Mouse (Mus musculus) heart, embryonic 14.5 days (tissue): Measurements from ENCODE around the gene Gramd4. TPM values are rescaled to one million over a fixed set of nuclear protein-coding genes. Genes with fewer than 3 reads are reported as not detected.

ENCODE experiments used
- ATAC-seq: fragments of 200-750 bp; cut with Nextera tagmentation; 2 replicates; pipeline ENCODE4 v1.8.0; 2017; ENCODE audit warnings: low read depth, moderate TSS enrichment; ENCODE audit not compliant: insufficient number of reproducible peaks, insufficient read depth, low FRiP score
- H3K27ac ChIP-seq, 2 experiments: fragments of 200-500 bp in 1 of 2; fragments of 300-500 bp in 1 of 2; sonication (generic) in 1 of 2; replicated peaks in 1 of 2; 2 replicates each; pipeline ENCODE4 v1.5.1; 2012 to 2014; ENCODE audit warnings: low read depth in 2 of 2, low read length in 2 of 2, control low read depth in 1 of 2, mild to moderate bottlenecking in 1 of 2, mixed read lengths in 1 of 2; ENCODE audit not compliant: control insufficient read depth in 1 of 2, insufficient read depth in 1 of 2
- H3K27me3 ChIP-seq: fragments of 300-500 bp; sonication (generic); 2 replicates; pipeline ENCODE4 v1.6.1; 2014; ENCODE audit warnings: mild to moderate bottlenecking, low read length, control low read depth; ENCODE audit not compliant: control insufficient read depth, insufficient read depth
- H3K36me3 ChIP-seq: fragments of 300-500 bp; sonication (generic); 2 replicates; pipeline ENCODE4 v1.6.1; 2014; ENCODE audit warnings: mild to moderate bottlenecking, control low read depth, low read length, mixed read lengths; ENCODE audit not compliant: control insufficient read depth, insufficient read depth
- H3K4me1 ChIP-seq, 2 experiments: fragments of 200-500 bp in 1 of 2; fragments of 300-500 bp in 1 of 2; sonication (generic) in 1 of 2; 2 replicates each; pipeline ENCODE4 v1.6.1; 2012 to 2014; ENCODE audit warnings: low read length in 2 of 2, control low read depth in 1 of 2, mixed read lengths in 1 of 2; ENCODE audit not compliant: control insufficient read depth in 2 of 2, insufficient read depth in 2 of 2
- H3K4me2 ChIP-seq: fragments of 300-500 bp; sonication (generic); 2 replicates; pipeline ENCODE4 v1.6.1; 2014; ENCODE audit warnings: mild to moderate bottlenecking, low read length
- H3K4me3 ChIP-seq, 2 experiments: fragments of 200-500 bp in 1 of 2; fragments of 300-500 bp in 1 of 2; sonication (generic) in 1 of 2; 2 replicates each; pipeline ENCODE4 v1.5.1; 2012 to 2014; ENCODE audit warnings: low read length in 2 of 2, mild to moderate bottlenecking in 2 of 2, control low read depth in 1 of 2, low read depth in 1 of 2, moderate library complexity in 1 of 2; ENCODE audit not compliant: control insufficient read depth in 1 of 2, insufficient read depth in 1 of 2
- H3K9ac ChIP-seq: fragments of 300-500 bp; sonication (generic); 2 replicates; pipeline ENCODE4 v1.6.1; 2014; ENCODE audit warnings: mild to moderate bottlenecking, low read length
- H3K9me3 ChIP-seq: fragments of 300-500 bp; sonication (generic); 2 replicates; pipeline ENCODE4 v1.6.1; 2016; ENCODE audit warnings: low read length, control low read depth; ENCODE audit not compliant: control insufficient read depth
- WGBS: fragments of 180-500 bp; shearing (Covaris S2); extraction: QIAGEN DNeasy Blood & Tissue Kit; methylation state at CpG from one replicate; pipeline ENCODE4 v1.1.7; 2014; 5-methylcytosine and 5-hydroxymethylcytosine counted together
- polyA plus RNA-seq: library from polyadenylated mRNA; unstranded; fragments of >200 nt; fragmentation: Nextera tagmentation; extraction: Ambion mirVana; gene quantifications from 2 replicates; pipeline ENCODE4 v1.2.1, GENCODE M21; 2014

Gramd4 gene
- polyA plus RNA-seq, 1 experiment from 2014 or later, result 10.9 TPM

GRCm38 (mm10) chr15:86140323-86140722 is 82.8 kb downstream of the Gramd4 start:
- Histone ChIP-seq H3K9me3 (no peaks in the 10 kb centered on the region), H3K27me3 (no peaks in the 10 kb centered on the region), H3K4me3 (no peak overlapping the region), H3K9ac (no peak overlapping the region), H3K36me3 (peaks cover 73% of the 10 kb centered on the region), H3K4me2 (no peak overlapping the region), H3K4me1 (no peaks in the 10 kb centered on the region), H3K27ac (no peak overlapping the region)
- 33% methylated on average over 10 of the region's 10 CpGs for WGBS
- no peak for ATAC-seq

GRCm38 (mm10) chr15:86144577-86144976 is 87.1 kb downstream of the Gramd4 start:
- Histone ChIP-seq H3K9ac (no peak overlapping the region), H3K27me3 (no peaks in the 10 kb centered on the region), H3K9me3 (no peaks in the 10 kb centered on the region), H3K4me1 (no peaks in the 10 kb centered on the region), H3K27ac (no peak overlapping the region), H3K36me3 (peaks cover 92% of the 10 kb centered on the region), H3K4me3 (no peak overlapping the region), H3K4me2 (no peak overlapping the region)
- 80% methylated on average over 7 of the region's 7 CpGs for WGBS
- no peak for ATAC-seq

GRCm38 (mm10) chr15:86145046-86145445 is 87.6 kb downstream of the Gramd4 start:
- no peak overlapping the region for H3K4me3 ChIP-seq
- no peak overlapping the region for H3K9ac ChIP-seq
- peaks cover 91% of the 10 kb centered on the region for H3K36me3 ChIP-seq
- ATAC-seq, result no peak
- no peaks in the 10 kb centered on the region for H3K27me3 ChIP-seq
- H3K9me3 ChIP-seq, result no peaks in the 10 kb centered on the region
- WGBS, result 90% methylated on average over 7 of the region's 7 CpGs
- H3K27ac ChIP-seq, result no peak overlapping the region
- H3K4me2 ChIP-seq, result no peak overlapping the region
- H3K4me1 ChIP-seq, result no peaks in the 10 kb centered on the region

- Histone ChIP-seq H3K9me3 (no peaks in the 10 kb centered on the region), H3K27ac (no peak overlapping the region), H3K9ac (no peak overlapping the region), H3K4me1 (no peaks in the 10 kb centered on the region), H3K27me3 (no peaks in the 10 kb centered on the region), H3K36me3 (peaks cover 87% of the 10 kb centered on the region), H3K4me3 (no peak overlapping the region), H3K4me2 (no peak overlapping the region)
- no peak for ATAC-seq
- WGBS, result 88% methylated on average over 8 of the region's 8 CpGs
Observed at GRCm38 (mm10) chr15:86146922-86147321, 89.4 kb downstream of the Gramd4 start.

GRCm38 (mm10) chr15:86150593-86150992 is 93.1 kb downstream of the Gramd4 start:
- no peak overlapping the region for H3K27ac ChIP-seq
- H3K4me1 ChIP-seq, result no peaks in the 10 kb centered on the region
- H3K4me3 ChIP-seq, result no peak overlapping the region
- 86% methylated on average over 4 of the region's 4 CpGs for WGBS
- H3K9ac ChIP-seq, result no peak overlapping the region
- no peaks in the 10 kb centered on the region for H3K27me3 ChIP-seq
- no peak for ATAC-seq
- peaks cover 81% of the 10 kb centered on the region for H3K36me3 ChIP-seq
- no peaks in the 10 kb centered on the region for H3K9me3 ChIP-seq
- H3K4me2 ChIP-seq, result no peak overlapping the region

- no peak for ATAC-seq
- no peak overlapping the region for H3K27ac ChIP-seq
- no peak overlapping the region for H3K4me2 ChIP-seq
- H3K27me3 ChIP-seq, result no peaks in the 10 kb centered on the region
- no peak overlapping the region for H3K9ac ChIP-seq
- H3K4me3 ChIP-seq, result no peak overlapping the region
- no peaks in the 10 kb centered on the region for H3K9me3 ChIP-seq
- H3K4me1 ChIP-seq, result no peaks in the 10 kb centered on the region
- 91% methylated on average over 12 of the region's 12 CpGs for WGBS
- H3K36me3 ChIP-seq, result peaks cover 68% of the 10 kb centered on the region
Observed at GRCm38 (mm10) chr15:86153481-86153960, 96.0 kb downstream of the Gramd4 start.

GRCm38 (mm10) chr15:86156492-86156891 is 99.0 kb downstream of the Gramd4 start:
- Histone ChIP-seq H3K4me2 (no peak overlapping the region), H3K36me3 (peaks cover 49% of the 10 kb centered on the region), H3K9me3 (no peaks in the 10 kb centered on the region), H3K4me1 (peaks cover 0 to 2% of the 10 kb centered on the region in 2 experiments; a peak in 1 of 4 replicates), H3K27ac (no peak overlapping the region), H3K27me3 (no peaks in the 10 kb centered on the region), H3K4me3 (no peak overlapping the region), H3K9ac (no peak overlapping the region)
- WGBS, result 85% methylated on average over 5 of the region's 5 CpGs
- no peak for ATAC-seq

GRCm38 (mm10) chr15:86159093-86159492 is 101.6 kb downstream of the Gramd4 start:
- Histone ChIP-seq H3K4me2 (no peak overlapping the region), H3K4me1 (peaks cover 0 to 2% of the 10 kb centered on the region in 2 experiments; a peak in 1 of 4 replicates), H3K27ac (no peak overlapping the region), H3K4me3 (no peak overlapping the region), H3K36me3 (peaks cover 54% of the 10 kb centered on the region), H3K9me3 (0 out of 2 replicates have a peak, but pooled peaks cover 3% of the 10 kb centered on the region), H3K27me3 (no peaks in the 10 kb centered on the region), H3K9ac (no peak overlapping the region)
- no peak for ATAC-seq
- WGBS, result 45% methylated on average over 16 of the region's 16 CpGs
